8 mouse cellular contexts compared by ENCODE assay signal in the genomic region with DNA sequence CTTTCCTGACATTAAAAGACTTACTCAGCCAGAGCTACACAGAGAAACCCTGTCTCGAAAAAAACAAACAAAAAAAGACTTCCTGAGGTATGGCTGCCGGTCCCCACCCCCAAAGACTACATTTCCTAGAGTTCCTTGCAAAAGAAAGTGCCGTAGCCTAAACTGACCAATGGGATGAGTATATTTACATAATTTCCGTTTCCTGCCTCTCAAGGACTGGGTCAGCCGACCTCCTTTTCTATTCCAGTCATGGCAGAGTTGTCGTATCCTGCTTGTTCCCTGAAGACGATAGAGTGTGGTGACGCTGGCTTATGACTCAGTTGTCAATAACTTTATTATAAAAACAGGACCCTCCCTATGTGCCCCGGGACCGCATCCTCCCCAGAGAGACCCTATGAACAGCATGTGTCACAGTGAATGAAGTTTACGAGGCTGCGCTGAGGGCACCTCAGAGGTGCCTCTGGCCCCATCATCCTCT. TPM values are rescaled to one million over a fixed set of nuclear protein-coding genes. Genes with fewer than 3 reads are reported as not detected.
DNase-seq lines count a peak whose midpoint lies in the region; ATAC-seq and TF ChIP-seq lines count a peak whose summit lies in the region.

No protein-coding gene starts in this region.

- TF ChIP-seq CTCF in gastrocnemius, adult 2 months (IDR thresholded peaks at IDR 0.05) = no peak
- no peak for TF ChIP-seq CTCF in intestine, postnatal 0 days (IDR thresholded peaks at IDR 0.05; ENCODE audit: low read depth)

- no peaks in the 10 kb centered on the region for H3K27me3 ChIP-seq in intestine, postnatal 0 days (replicated peaks; ENCODE audit: control insufficient read depth, insufficient read depth, low read length)
- no peaks in the 10 kb centered on the region for H3K27me3 ChIP-seq in limb, embryonic 11.5 days (ENCODE audit: control insufficient read depth, insufficient read depth, low read length)
- H3K27me3 ChIP-seq in midbrain, embryonic 11.5 days (ENCODE audit: control insufficient read depth, insufficient read depth, low read length) = no peaks in the 10 kb centered on the region
- H3K27me3 ChIP-seq in stomach, embryonic 15.5 days (replicated peaks) = no peaks in the 10 kb centered on the region

- DNase-seq in gastrocnemius, adult 2 months = peak; percentile 67
- no peak for DNase-seq in gastrocnemius, adult 8-10 months (ENCODE audit: low spot score in 2 of 2)
- DNase-seq in cerebellum, adult 9-10 months = peak; percentile 90
- DNase-seq in limb, embryonic 11.5 days (ENCODE audit: low spot score) = peak; percentile 65
- DNase-seq in midbrain, embryonic 11.5 days (ENCODE audit: low spot score, missing footprints) = peak; percentile 90

- intact Hi-C loops in gastrocnemius, adult 2 months (cut with DNase I) = no loop called here

- H3K9ac ChIP-seq in intestine, postnatal 0 days (ENCODE audit: low read depth, low read length) = peak overlapping the region; percentile 4; the same call in 1 of the 2 replicates
- peak overlapping the region; percentile 40; the same call in 1 of the 2 replicates for H3K9ac ChIP-seq in limb, embryonic 11.5 days (ENCODE audit: low read length)
- peak overlapping the region; percentile 65 for H3K9ac ChIP-seq in midbrain, embryonic 11.5 days (ENCODE audit: low read length)
- no peak overlapping the region for H3K9ac ChIP-seq in stomach, embryonic 15.5 days

- no peaks in the 10 kb centered on the region for H3K9me3 ChIP-seq in intestine, postnatal 0 days (ENCODE audit: control insufficient read depth)
- no peaks in the 10 kb centered on the region for H3K9me3 ChIP-seq in limb, embryonic 11.5 days (ENCODE audit: control insufficient read depth, low read length)
- no peaks in the 10 kb centered on the region for H3K9me3 ChIP-seq in midbrain, embryonic 11.5 days (ENCODE audit: control insufficient read depth, low read length)
- H3K9me3 ChIP-seq in stomach, embryonic 15.5 days = no peaks in the 10 kb centered on the region

- peak; percentile 70 for ATAC-seq in granulocyte monocyte progenitor cell, adult 5-6 weeks (replicated peaks; ENCODE audit: poor library complexity, severe bottlenecking)
- ATAC-seq in intestine, postnatal 0 days = peak; percentile 70
- ATAC-seq in limb, embryonic 11.5 days (ENCODE audit: insufficient number of reproducible peaks, low FRiP score, low TSS enrichment, low read depth) = peak; percentile 81
- ATAC-seq in midbrain, embryonic 11.5 days (ENCODE audit: low FRiP score) = peak; percentile 88
- ATAC-seq in stomach, embryonic 15.5 days (ENCODE audit: insufficient read depth, low FRiP score, low read depth) = peak; percentile 82

- no peaks in the 10 kb centered on the region for H3K4me1 ChIP-seq in intestine, postnatal 0 days (replicated peaks; ENCODE audit: control insufficient read depth, insufficient read depth, low read length)
- H3K4me1 ChIP-seq in limb, embryonic 11.5 days (ENCODE audit: control insufficient read depth, insufficient read depth, low read length) = no peaks in the 10 kb centered on the region
- H3K4me1 ChIP-seq in midbrain, embryonic 11.5 days (ENCODE audit: control insufficient read depth, insufficient read depth, low read length) = peaks cover 7% of the 10 kb centered on the region
- H3K4me1 ChIP-seq in stomach, embryonic 15.5 days = peaks cover 24% of the 10 kb centered on the region; the same call in 1 of the 2 replicates

- peak overlapping the region; percentile 63 for H3K4me3 ChIP-seq in gastrocnemius, adult 2 months
- H3K4me3 ChIP-seq in intestine, postnatal 0 days (ENCODE audit: low read depth, low read length) = peak overlapping the region; percentile 28
- peak overlapping the region; percentile 24 for H3K4me3 ChIP-seq in limb, embryonic 11.5 days (ENCODE audit: low read depth, low read length)
- H3K4me3 ChIP-seq in midbrain, embryonic 11.5 days (ENCODE audit: low read depth, low read length) = peak overlapping the region; percentile 30
- peak overlapping the region; percentile 42 for H3K4me3 ChIP-seq in stomach, embryonic 15.5 days (replicated peaks)

- H3K36me3 ChIP-seq in intestine, postnatal 0 days (ENCODE audit: control insufficient read depth, insufficient read depth) = peaks cover 43% of the 10 kb centered on the region
- H3K36me3 ChIP-seq in limb, embryonic 11.5 days (ENCODE audit: control insufficient read depth, insufficient read depth, low read length) = no peaks in the 10 kb centered on the region; the same call in none of the 2 replicates
- no peaks in the 10 kb centered on the region for H3K36me3 ChIP-seq in midbrain, embryonic 11.5 days (ENCODE audit: control insufficient read depth, insufficient read depth, low read length)
- H3K36me3 ChIP-seq in stomach, embryonic 15.5 days = peaks cover 21% of the 10 kb centered on the region

- H3K4me2 ChIP-seq in intestine, postnatal 0 days (replicated peaks; ENCODE audit: low read depth) = peak overlapping the region; percentile 66
- peak overlapping the region; percentile 58 for H3K4me2 ChIP-seq in limb, embryonic 11.5 days (ENCODE audit: low read depth, severe bottlenecking)
- peak overlapping the region; percentile 69 for H3K4me2 ChIP-seq in midbrain, embryonic 11.5 days
- H3K4me2 ChIP-seq in stomach, embryonic 15.5 days = peak overlapping the region; percentile 73

- 14% methylated on average over 12 of the region's 12 CpGs for WGBS in intestine, postnatal 0 days
- WGBS in limb, embryonic 11.5 days = 29% methylated on average over 12 of the region's 12 CpGs
- WGBS in midbrain, embryonic 11.5 days = 20% methylated on average over 12 of the region's 12 CpGs
- 22% methylated on average over 12 of the region's 12 CpGs for WGBS in stomach, embryonic 15.5 days

- peak overlapping the region; percentile 96 for H3K27ac ChIP-seq in gastrocnemius, adult 2 months
- H3K27ac ChIP-seq in intestine, postnatal 0 days (ENCODE audit: low read depth, low read length) = peak overlapping the region; percentile 67
- H3K27ac ChIP-seq in limb, embryonic 11.5 days (replicated peaks; ENCODE audit: low read depth, low read length) = no peak overlapping the region
- H3K27ac ChIP-seq in midbrain, embryonic 11.5 days (ENCODE audit: low read depth, low read length) = no peak overlapping the region
- H3K27ac ChIP-seq in stomach, embryonic 15.5 days = peak overlapping the region; percentile 86

RNA-seq across cellular contexts. Expression of a gene that starts 7.4 kb away (rescaled TPM):
- total RNA-seq in gastrocnemius, adult 2 months (2021) = 1 to 10 TPM; 2.7 to 3.4 TPM
- total RNA-seq in gastrocnemius, adult 8-10 months (2022) = 1 to 10 TPM; 1.7 to 2.2 (median 2.0) TPM
- total RNA-seq in granulocyte monocyte progenitor cell, adult 5-6 weeks (2014; fragmentation: Nextera tagmentation) = 8.2 and 14.5 TPM in 2 replicates
- total RNA-seq in granulocyte monocyte progenitor cell, adult 5-6 weeks (2017) = 2.7 and 6.1 TPM in 2 replicates
- polyA plus RNA-seq in intestine, postnatal 0 days (2015; fragmentation: Nextera tagmentation; extraction: Ambion mirVana) = 15.8 and 16.0 TPM in 2 replicates
- 3.2 and 3.8 TPM in 2 replicates for polyA plus RNA-seq in limb, embryonic 11.5 days (2014; fragmentation: Nextera tagmentation; extraction: Ambion mirVana)
- polyA plus RNA-seq in midbrain, embryonic 11.5 days (2014; fragmentation: Nextera tagmentation; extraction: Ambion mirVana) = 1.7 and 2.6 TPM in 2 replicates
- 6.6 and 7.8 TPM in 2 replicates for polyA plus RNA-seq in stomach, embryonic 15.5 days (2015; fragmentation: Nextera tagmentation; extraction: Ambion mirVana)

RNA-seq across cellular contexts. Expression of a gene that starts 12.6 kb away (rescaled TPM):
- 100 to 1,000 TPM; 165 to 176 TPM for total RNA-seq in gastrocnemius, adult 2 months (2021)
- 100 to 1,000 TPM; 180 to 201 (median 196) TPM for total RNA-seq in gastrocnemius, adult 8-10 months (2022)
- total RNA-seq in granulocyte monocyte progenitor cell, adult 5-6 weeks (2014; fragmentation: Nextera tagmentation) = 16.8 and 17.3 TPM in 2 replicates
- total RNA-seq in granulocyte monocyte progenitor cell, adult 5-6 weeks (2017) = 25.6 and 26.5 TPM in 2 replicates
- 7.0 and 8.0 TPM in 2 replicates for polyA plus RNA-seq in intestine, postnatal 0 days (2015; fragmentation: Nextera tagmentation; extraction: Ambion mirVana)
- 12.5 and 12.8 TPM in 2 replicates for polyA plus RNA-seq in limb, embryonic 11.5 days (2014; fragmentation: Nextera tagmentation; extraction: Ambion mirVana)
- polyA plus RNA-seq in midbrain, embryonic 11.5 days (2014; fragmentation: Nextera tagmentation; extraction: Ambion mirVana) = 12.6 and 12.7 TPM in 2 replicates
- 12.7 and 13.0 TPM in 2 replicates for polyA plus RNA-seq in stomach, embryonic 15.5 days (2015; fragmentation: Nextera tagmentation; extraction: Ambion mirVana)

RNA-seq across cellular contexts. Expression of a gene that starts 23.5 kb away (rescaled TPM):
- 10 to 100 TPM; 42.4 to 75.0 TPM for total RNA-seq in gastrocnemius, adult 2 months (2021)
- total RNA-seq in gastrocnemius, adult 8-10 months (2022) = 10 to 100 TPM; 22.9 to 44.8 (median 28.7) TPM
- total RNA-seq in granulocyte monocyte progenitor cell, adult 5-6 weeks (2014; fragmentation: Nextera tagmentation) = 17.0 and 19.3 TPM in 2 replicates
- total RNA-seq in granulocyte monocyte progenitor cell, adult 5-6 weeks (2017) = 29.0 and 29.2 TPM in 2 replicates
- 521 and 545 TPM in 2 replicates for polyA plus RNA-seq in intestine, postnatal 0 days (2015; fragmentation: Nextera tagmentation; extraction: Ambion mirVana)
- polyA plus RNA-seq in limb, embryonic 11.5 days (2014; fragmentation: Nextera tagmentation; extraction: Ambion mirVana) = 58.7 and 66.0 TPM in 2 replicates
- polyA plus RNA-seq in midbrain, embryonic 11.5 days (2014; fragmentation: Nextera tagmentation; extraction: Ambion mirVana) = 27.5 and 34.0 TPM in 2 replicates
- polyA plus RNA-seq in stomach, embryonic 15.5 days (2015; fragmentation: Nextera tagmentation; extraction: Ambion mirVana) = 90.7 and 93.1 TPM in 2 replicates

RNA-seq across cellular contexts. Expression of a gene that starts 30.9 kb away (rescaled TPM):
- total RNA-seq in gastrocnemius, adult 2 months (2021) = not detected
- not detected for total RNA-seq in gastrocnemius, adult 8-10 months (2022)
- not detected in 2 replicates for total RNA-seq in granulocyte monocyte progenitor cell, adult 5-6 weeks (2014; fragmentation: Nextera tagmentation)
- not detected in 2 replicates for total RNA-seq in granulocyte monocyte progenitor cell, adult 5-6 weeks (2017)
- polyA plus RNA-seq in intestine, postnatal 0 days (2015; fragmentation: Nextera tagmentation; extraction: Ambion mirVana) = not detected in 2 replicates
- not detected in 2 replicates for polyA plus RNA-seq in limb, embryonic 11.5 days (2014; fragmentation: Nextera tagmentation; extraction: Ambion mirVana)
- not detected in 2 replicates for polyA plus RNA-seq in midbrain, embryonic 11.5 days (2014; fragmentation: Nextera tagmentation; extraction: Ambion mirVana)
- not detected in 2 replicates for polyA plus RNA-seq in stomach, embryonic 15.5 days (2015; fragmentation: Nextera tagmentation; extraction: Ambion mirVana)

RNA-seq across cellular contexts. Expression of a gene that starts 33.9 kb away (rescaled TPM):
- 1 to 10 TPM; 1.3 to 2.1 TPM for total RNA-seq in gastrocnemius, adult 2 months (2021)
- under 1 TPM; 0.18 to 0.67 (median 0.44) TPM for total RNA-seq in gastrocnemius, adult 8-10 months (2022)
- total RNA-seq in granulocyte monocyte progenitor cell, adult 5-6 weeks (2014; fragmentation: Nextera tagmentation) = 149 and 159 TPM in 2 replicates
- 168 and 171 TPM in 2 replicates for total RNA-seq in granulocyte monocyte progenitor cell, adult 5-6 weeks (2017)
- 22.5 and 23.5 TPM in 2 replicates for polyA plus RNA-seq in intestine, postnatal 0 days (2015; fragmentation: Nextera tagmentation; extraction: Ambion mirVana)
- 153 and 167 TPM in 2 replicates for polyA plus RNA-seq in limb, embryonic 11.5 days (2014; fragmentation: Nextera tagmentation; extraction: Ambion mirVana)
- 123 and 138 TPM in 2 replicates for polyA plus RNA-seq in midbrain, embryonic 11.5 days (2014; fragmentation: Nextera tagmentation; extraction: Ambion mirVana)
- polyA plus RNA-seq in stomach, embryonic 15.5 days (2015; fragmentation: Nextera tagmentation; extraction: Ambion mirVana) = 103 and 110 TPM in 2 replicates

Comparison
In these comparisons a context has a peak if more than half of its experiments do, and no peak if none do; other contexts are left out.
1. DNase-seq: peak in gastrocnemius, adult 2 months (single experiment), cerebellum, adult 9-10 months (single experiment), limb, embryonic 11.5 days (single experiment) and midbrain, embryonic 11.5 days (single experiment); none in gastrocnemius, adult 8-10 months (0 of 2).
2. H3K27ac ChIP-seq: peak in gastrocnemius, adult 2 months (single experiment), intestine, postnatal 0 days (single experiment) and stomach, embryonic 15.5 days (single experiment); none in limb, embryonic 11.5 days (single experiment) and midbrain, embryonic 11.5 days (single experiment).
3. Peak in every context shown above with its lines, with median percentiles within 50 percentile points of each other: H3K4me3 ChIP-seq, ATAC-seq and H3K4me2 ChIP-seq.